In the genomic region with DNA sequence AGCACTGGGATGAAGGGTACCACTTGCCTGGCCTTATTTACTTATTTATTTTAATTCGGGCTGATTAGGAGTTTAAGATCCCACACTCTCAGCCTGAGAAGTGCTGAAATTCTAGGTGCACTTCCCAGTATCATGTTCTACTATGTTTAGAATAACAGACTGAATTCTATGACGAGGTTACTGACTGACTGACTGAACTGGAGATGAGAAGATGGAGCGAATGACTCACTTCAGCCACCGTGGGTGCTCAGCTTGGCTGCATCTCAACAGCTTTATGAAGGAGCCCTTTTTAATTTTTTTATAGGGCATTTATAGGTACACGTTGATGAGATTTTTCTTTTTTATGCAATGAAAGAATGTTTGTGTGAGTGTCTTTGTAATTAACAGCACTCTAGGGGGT, we compare ENCODE assay signal across 21 mouse cellular contexts. TPM values are rescaled to one million over a fixed set of nuclear protein-coding genes. Genes with fewer than 3 reads are reported as not detected.
DNase-seq lines count a peak whose midpoint lies in the region; ATAC-seq and TF ChIP-seq lines count a peak whose summit lies in the region.
"Had no signal": no experiment of that assay in that cellular context is flagged by ENCODE, and none has a peak within 500 bp of the region (broad histone marks: within the 10 kb centered on the region; RNA-seq: fewer than 3 reads in every experiment).

No protein-coding gene starts in this region.

- peak overlapping the region; percentile 60 for H3K27ac ChIP-seq in heart, postnatal 0 days (ENCODE audit: low read depth)
- H3K27ac ChIP-seq in heart, adult 2 months = no peak overlapping the region; the same call in 1 of the 2 replicates
- H3K27ac ChIP-seq in layer of hippocampus, adult 2 months = no peak overlapping the region
- H3K27ac ChIP-seq: forebrain, embryonic 13.5 days; hindbrain, embryonic 15.5 days; left cerebral cortex, adult 2 months; midbrain, embryonic 13.5 days; neural tube, embryonic 15.5 days had no signal

- no peak for ATAC-seq in heart, postnatal 0 days (ENCODE audit: insufficient read depth, low read depth)
- ATAC-seq: forebrain, embryonic 13.5 days; midbrain, embryonic 13.5 days had no signal

- no peak for TF ChIP-seq CTCF in heart, postnatal 0 days (IDR thresholded peaks at IDR 0.05; ENCODE audit: low read depth)
- TF ChIP-seq CTCF in heart, adult 2 months (IDR thresholded peaks at IDR 0.05) = no peak
- TF ChIP-seq CTCF in layer of hippocampus, adult 2 months (conservative IDR thresholded peaks at IDR 0.05) = no peak

- no peak overlapping the region for H3K4me2 ChIP-seq in heart, postnatal 0 days (ENCODE audit: low read depth, low read length)
- H3K4me2 ChIP-seq: forebrain, embryonic 13.5 days; hindbrain, embryonic 15.5 days; midbrain, embryonic 13.5 days; neural tube, embryonic 15.5 days had no signal

- H3K36me3 ChIP-seq in heart, postnatal 0 days (replicated peaks; ENCODE audit: control insufficient read depth, insufficient read depth, low read length) = 0 out of 2 replicates have a peak, but pooled peaks cover 4% of the 10 kb centered on the region
- peaks cover 41% of the 10 kb centered on the region for H3K36me3 ChIP-seq in heart, adult 2 months (ENCODE audit: control insufficient read depth, insufficient read depth, low read length)
- H3K36me3 ChIP-seq: hindbrain, embryonic 15.5 days; midbrain, embryonic 13.5 days; neural tube, embryonic 15.5 days had no signal

- H3K79me2 ChIP-seq in heart, adult 2 months (replicated peaks; ENCODE audit: control insufficient read depth, insufficient read depth, low read length) = peaks cover 11% of the 10 kb centered on the region

- no peaks in the 10 kb centered on the region for H3K9me3 ChIP-seq in heart, postnatal 0 days (replicated peaks; ENCODE audit: control insufficient read depth, low read length)
- H3K9me3 ChIP-seq: forebrain, embryonic 13.5 days; hindbrain, embryonic 15.5 days; midbrain, embryonic 13.5 days; neural tube, embryonic 15.5 days had no signal

- peaks cover 40% of the 10 kb centered on the region for H3K4me1 ChIP-seq in heart, postnatal 0 days (ENCODE audit: control insufficient read depth, insufficient read depth)
- H3K4me1 ChIP-seq in heart, adult 2 months (ENCODE audit: control insufficient read depth, insufficient read depth, low read length) = peaks cover 30% of the 10 kb centered on the region
- H3K4me1 ChIP-seq: hindbrain, embryonic 15.5 days; neural tube, embryonic 15.5 days had no signal

- WGBS in heart, postnatal 0 days = 35% methylated on average over 5 of the region's 5 CpGs
- 31% methylated on average over 5 of the region's 5 CpGs for WGBS in heart, adult 2 months

- no peak overlapping the region for H3K9ac ChIP-seq in heart, postnatal 0 days (replicated peaks; ENCODE audit: low read depth, low read length)
- no peak overlapping the region for H3K9ac ChIP-seq in heart, adult 2 months (ENCODE audit: low read depth, low read length)
- H3K9ac ChIP-seq: forebrain, embryonic 13.5 days; hindbrain, embryonic 15.5 days; midbrain, embryonic 13.5 days; neural tube, embryonic 15.5 days had no signal

- intact Hi-C loops in heart, adult 2 months (cut with DNase I) = no loop called here

- TF ChIP-seq POLR2A in heart, adult 2 months (IDR thresholded peaks at IDR 0.05; ENCODE audit: insufficient read depth, low read depth, low read length) = no peak

- no peak for TF ChIP-seq EP300 in heart, postnatal 0 days (IDR thresholded peaks at IDR 0.05; ENCODE audit: low read depth)
- TF ChIP-seq EP300 in heart, adult 2 months (IDR thresholded peaks at IDR 0.05; ENCODE audit: insufficient read depth, low read depth, low read length) = no peak

- no peak overlapping the region for H3K4me3 ChIP-seq in heart, postnatal 0 days (ENCODE audit: low read depth, low read length)
- H3K4me3 ChIP-seq in heart, adult 2 months = no peak overlapping the region
- H3K4me3 ChIP-seq in layer of hippocampus, adult 2 months = no peak overlapping the region
- H3K4me3 ChIP-seq: forebrain, embryonic 13.5 days; hindbrain, embryonic 15.5 days; left cerebral cortex, adult 2 months; midbrain, embryonic 13.5 days; neural tube, embryonic 15.5 days had no signal

- DNase-seq in cerebellum, adult 8-10 months = peak; percentile 33
- DNase-seq in cerebellum, postnatal 14 days = no peak
- no peak for DNase-seq in heart, postnatal 0 days (ENCODE audit: low spot score)
- no peak for DNase-seq in heart, adult 2 months
- DNase-seq in CD4-positive helper T cell, adult 2 months (ENCODE audit: low read depth, low spot score) = peak; percentile 48
- DNase-seq in brain, adult 2 months (ENCODE audit: low read depth, low spot score) = peak; percentile 71
- no peak for DNase-seq in layer of hippocampus, adult 2 months (ENCODE audit: low spot score in 2 of 2)
- DNase-seq in frontal cortex, postnatal 14 days (ENCODE audit: low spot score in 2 of 2) = no peak
- DNase-seq: adrenal gland, postnatal 14 days; cerebellum, postnatal 10 days; kidney, adult 11 months; kidney, postnatal 10 days; right cerebral cortex, postnatal 25 days had no signal

- no peaks in the 10 kb centered on the region for H3K27me3 ChIP-seq in heart, postnatal 0 days (ENCODE audit: control insufficient read depth, insufficient read depth, low read length)
- H3K27me3 ChIP-seq in heart, adult 2 months (ENCODE audit: control insufficient read depth, insufficient read depth, low read length) = no peaks in the 10 kb centered on the region
- H3K27me3 ChIP-seq: forebrain, embryonic 13.5 days; hindbrain, embryonic 15.5 days; midbrain, embryonic 13.5 days; neural tube, embryonic 15.5 days had no signal

RNA-seq across cellular contexts. Expression of gene Kat2b, which starts 11.1 kb away (rescaled TPM):
- 65.1 and 71.3 TPM in 2 replicates for total RNA-seq in heart, postnatal 0 days (2014; rRNA removed; ENCODE audit: low replicate concordance)
- polyA plus RNA-seq in heart, postnatal 0 days (2015; fragmentation: Nextera tagmentation; extraction: Ambion mirVana) = 11.0 and 12.1 TPM in 2 replicates
- total RNA-seq in heart, adult 2 months (2021) = 10 to 100 TPM; 78.7 to 82.9 TPM
- 20.0 and 51.0 TPM in 2 replicates for polyA plus RNA-seq in heart, adult 2 months (2012; rRNA removed)
- 10 to 100 TPM; 12.7 to 20.3 TPM for total RNA-seq in layer of hippocampus, adult 2 months (2021)

RNA-seq across cellular contexts. Expression of gene Pp2d1, which starts 38.5 kb away (rescaled TPM):
- total RNA-seq in heart, postnatal 0 days (2014; rRNA removed; ENCODE audit: low replicate concordance) = not detected in 2 replicates
- polyA plus RNA-seq in heart, postnatal 0 days (2015; fragmentation: Nextera tagmentation; extraction: Ambion mirVana) = 0.14 TPM in 1 of 2 replicates, not detected in the other
- not detected for total RNA-seq in heart, adult 2 months (2021)
- not detected in 2 replicates for polyA plus RNA-seq in heart, adult 2 months (2012; rRNA removed)
- total RNA-seq in layer of hippocampus, adult 2 months (2021) = not detected
- total RNA-seq: adrenal gland, postnatal 14 days; heart, postnatal 25 days; layer of hippocampus, adult 8-10 months; left cerebral cortex, adult 2 months had no signal
- polyA plus RNA-seq: gonadal fat pad, adult 2 months had no signal

Comparison
In these comparisons a context has a peak if more than half of its experiments do, and no peak if none do; other contexts are left out.
1. DNase-seq: peak in cerebellum, adult 8-10 months (single experiment), CD4-positive helper T cell, adult 2 months (single experiment) and brain, adult 2 months (single experiment); none in cerebellum, postnatal 14 days (0 of 2), heart, postnatal 0 days (single experiment), heart, adult 2 months (0 of 2), layer of hippocampus, adult 2 months (0 of 2) and frontal cortex, postnatal 14 days (0 of 2).